Mouse (Mus musculus) Patski (cell line): Measurements from ENCODE around the gene Cpm. TPM values are rescaled to one million over a fixed set of nuclear protein-coding genes. Genes with fewer than 3 reads are reported as not detected.
"Not testable (repeated sequence)": the region's sequence is repeated elsewhere in the genome, so short reads cannot be mapped to it uniquely, and the experiment has no call there.

Source experiments
- ATAC-seq: fragments of 100-300 bp; one replicate; pipeline ENCODE4 v1.8.0; 2021
- CTCF ChIA-PET: fragments of 350-600 bp; sonication (Branson Sonifier 250); formaldehyde crosslinking; loops from one replicate; lab custom pipeline; 2022; ENCODE audit warnings: inconsistent platforms; lab: Charles Lee
- POLR2A ChIA-PET: fragments of 350-600 bp; sonication (Branson Sonifier 250); formaldehyde crosslinking; loops from one replicate; lab custom pipeline; 2022; ENCODE audit warnings: antibody characterized with exemption, inconsistent platforms; lab: Charles Lee
- DNase-seq: peaks from one replicate; pipeline ENCODE4 v3.0.0-alpha.2; 2011; ENCODE audit warnings: low read depth, low spot score
- H3K27me3 ChIP-seq: fragments of 371-371 bp; one replicate; pipeline ENCODE4 v1.5.1; 2021
- CTCF ChIP-seq: fragments of 100-300 bp; IDR thresholded peaks from one replicate; pipeline ENCODE4 v1.5.1; 2021
- in situ Hi-C: fragments of 300-500 bp; cut with MboI; formaldehyde crosslinking; loops from 3 replicates; pipeline ENCODE4 v1.11.1; 2018; ENCODE audit warnings: low pct_unique_long_range_greater_than_20kb, mixed read lengths
- polyA plus RNA-seq: library from polyadenylated mRNA; unstranded; gene quantifications from one replicate; pipeline ENCODE4 v1.2.3, GENCODE M21; 2021

Gene Cpm
- polyA plus RNA-seq, 1 experiment from 2014 or later: 1.4 TPM

DNA sequence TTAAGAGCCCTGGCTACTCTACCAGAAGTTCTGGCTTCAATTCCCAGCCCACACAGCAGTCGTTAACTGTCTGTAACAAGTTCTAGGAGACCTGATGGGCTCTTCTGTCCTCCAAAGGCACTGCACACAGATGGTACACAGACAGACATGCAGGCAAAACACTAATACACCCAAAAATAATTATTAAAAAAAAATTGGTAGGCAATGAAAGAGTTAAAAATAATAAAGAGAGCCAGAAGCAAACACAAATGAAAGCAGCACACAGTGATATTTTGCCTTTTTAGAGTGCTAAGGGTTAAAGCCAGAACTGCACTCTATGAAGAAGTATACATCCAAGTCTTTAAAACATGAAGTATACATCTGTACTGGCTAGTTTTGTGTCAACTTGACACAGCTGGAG, 71.2 kb downstream of the Cpm start:
- TF ChIP-seq CTCF: no peak
- CTCF ChIA-PET: interaction anchor here (0.8 to 2.2 kb wide), 2 partner anchors 8 to 9 kb away, joined by 3 to 6 read pairs; no protein-coding TSS in a partner anchor
- POLR2A ChIA-PET: interaction anchor here (2.6 kb wide), 1 partner anchor 10 kb away, joined by 8 read pairs; the partner anchor contains the start of gene Mdm2
- ATAC-seq (no peak), DNase-seq (no peak)
- in situ Hi-C loops: no loop called here
- no peaks in the 10 kb centered on the region for H3K27me3 ChIP-seq

GRCm38 (mm10) chr10:117701034-117701829, 71.9 kb downstream of the Cpm start:
- in situ Hi-C loops: no loop called here
- ATAC-seq (no peak), DNase-seq (no peak)
- POLR2A ChIA-PET: interaction anchor here (0.8 to 2.6 kb wide), 2 partner anchors 9 to 335 kb away, joined by 5 to 8 read pairs; partner anchors contain the start of gene Mdm2
- TF ChIP-seq CTCF: no peak
- CTCF ChIA-PET: interaction anchor here (0.8 to 1.6 kb wide), 3 partner anchors 9 to 11 kb away, joined by 3 to 6 read pairs (median 5); no protein-coding TSS in a partner anchor
- no peaks in the 10 kb centered on the region for H3K27me3 ChIP-seq

DNA sequence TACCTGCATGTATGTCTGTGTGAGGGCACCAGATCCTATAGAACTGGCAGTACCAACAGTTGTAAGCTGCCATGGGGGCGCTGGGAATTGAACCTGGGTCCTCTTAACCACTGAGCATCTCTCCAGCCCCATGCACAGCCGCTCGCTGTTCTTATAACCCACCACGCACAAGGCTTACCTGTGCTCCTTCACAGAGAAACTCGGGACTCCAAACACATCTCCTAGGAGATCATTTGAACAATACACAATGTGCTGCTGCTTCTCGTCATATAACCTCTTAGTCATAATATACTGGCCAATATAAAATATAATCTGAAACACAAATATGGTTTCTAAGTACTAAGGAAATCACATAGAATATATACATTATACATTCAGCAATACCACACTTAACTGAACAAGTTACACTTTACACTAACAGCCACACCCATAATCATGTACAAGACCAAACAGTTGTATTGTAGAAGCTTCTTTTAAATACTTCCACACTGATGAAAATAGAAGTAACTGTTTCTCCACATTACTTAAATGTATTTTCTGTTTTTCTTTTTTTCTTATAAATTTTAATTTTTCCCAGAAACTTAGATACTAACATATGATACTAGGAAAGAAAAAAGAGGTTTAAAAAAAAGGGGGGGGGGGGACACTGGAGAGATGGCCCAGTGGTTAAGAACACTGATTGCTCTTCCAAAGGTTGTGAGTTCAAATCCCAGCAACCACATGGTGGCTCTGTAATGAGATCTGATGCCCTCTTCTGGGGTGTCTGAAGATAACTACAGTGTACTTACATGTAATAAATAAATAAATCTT, 72.9 kb downstream of the Cpm start:
- no peak for TF ChIP-seq CTCF
- DNase-seq: no peak
- POLR2A ChIA-PET: interaction anchor here (0.6 to 2.6 kb wide), 4 partner anchors 8 to 758 kb away, joined by 3 to 8 read pairs (median 6); partner anchors contain the start of gene Mdm2
- no peak for ATAC-seq
- CTCF ChIA-PET: interaction anchor here (1.1 to 1.6 kb wide), 2 partner anchors 8 to 12 kb away, joined by 5 to 6 read pairs; no protein-coding TSS in a partner anchor
- in situ Hi-C loops: no loop called here
- H3K27me3 ChIP-seq: no peaks in the 10 kb centered on the region

GRCm38 (mm10) chr10:117703506-117703905, 74.2 kb downstream of the Cpm start:
- TF ChIP-seq CTCF: no peak
- in situ Hi-C loops: no loop called here
- ChIA-PET CTCF (no interaction called here), POLR2A (no interaction called here)
- H3K27me3 ChIP-seq: no peaks in the 10 kb centered on the region
- no peak for DNase-seq
- no peak for ATAC-seq

GRCm38 (mm10) chr10:117704314-117704963, 75.1 kb downstream of the Cpm start:
- POLR2A ChIA-PET, in situ Hi-C loops: not testable (repeated sequence)

DNA sequence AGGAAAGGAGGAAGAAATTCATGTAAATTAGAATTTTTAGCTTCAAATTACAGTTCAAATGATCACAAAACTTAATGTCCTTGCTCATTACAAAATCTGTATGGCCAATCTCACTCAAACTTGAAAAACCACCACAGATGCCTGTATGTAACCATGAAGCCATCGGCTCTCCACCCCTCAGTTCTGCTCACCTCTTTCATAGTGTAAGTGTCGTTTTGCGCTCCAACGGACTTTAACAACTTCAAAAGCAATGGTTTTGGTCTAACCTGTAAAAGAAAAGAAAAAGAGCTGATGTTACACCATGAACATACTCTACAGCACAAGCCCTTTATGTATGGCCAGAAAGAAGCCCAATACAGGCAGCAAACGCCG, 75.7 kb downstream of the Cpm start:
- ChIA-PET CTCF (interaction anchor here (1.4 kb wide), 2 partner anchors 10 to 14 kb away, joined by 3 to 6 read pairs; no protein-coding TSS in a partner anchor), POLR2A (no interaction called here)
- TF ChIP-seq CTCF: no peak
- no peaks in the 10 kb centered on the region for H3K27me3 ChIP-seq
- DNase-seq (no peak), ATAC-seq (no peak)
- in situ Hi-C loops: no loop called here

More at GRCm38 (mm10) chr10:117704314-117704963, 75.1 kb downstream of the Cpm start:
- CTCF ChIA-PET: interaction anchor here (1.4 kb wide), 2 partner anchors 10 to 14 kb away, joined by 3 to 6 read pairs; no protein-coding TSS in a partner anchor
- not testable (repeated sequence) for DNase-seq, H3K27me3 ChIP-seq, ATAC-seq

DNA sequence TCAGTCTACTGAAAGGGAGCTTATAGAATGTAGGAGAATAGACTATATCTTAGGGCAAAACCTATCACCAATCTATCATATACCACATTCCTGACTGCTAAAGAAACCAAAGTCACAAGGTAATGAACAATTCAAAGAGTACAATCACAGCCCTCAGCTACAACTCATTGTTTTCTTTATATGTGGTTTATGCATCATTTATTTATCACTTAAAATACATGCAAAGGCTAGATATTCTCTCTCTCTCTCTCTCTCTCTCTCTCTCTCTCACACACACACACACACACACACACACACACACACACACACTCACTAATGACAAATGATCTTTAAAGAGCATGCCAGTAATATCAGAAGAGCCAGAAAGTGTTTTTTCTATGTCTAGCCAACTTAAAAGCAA, 76.5 kb downstream of the Cpm start:
- in situ Hi-C loops: no loop called here
- CTCF ChIA-PET: interaction anchor here (1.4 kb wide), 2 partner anchors 11 to 15 kb away, joined by 3 to 6 read pairs; no protein-coding TSS in a partner anchor

GRCm38 (mm10) chr10:117706440-117706839, 77.1 kb downstream of the Cpm start:
- CTCF ChIA-PET: interaction anchor here (1.2 kb wide), 1 partner anchor 13 kb away, joined by 3 read pairs; no protein-coding TSS in a partner anchor
- in situ Hi-C loops: no loop called here
- no peaks in the 10 kb centered on the region for H3K27me3 ChIP-seq
- no peak for ATAC-seq
- POLR2A ChIA-PET: no interaction called here
- no peak for TF ChIP-seq CTCF
- DNase-seq: no peak

More for the DNA sequence above, 76.5 kb downstream of the Cpm start:
- TF ChIP-seq CTCF: no peak
- POLR2A ChIA-PET: interaction anchor here (0.6 kb wide), 1 partner anchor 1267 kb away, joined by 3 read pairs; no protein-coding TSS in a partner anchor
- DNase-seq: no peak
- no peak for ATAC-seq
- no peaks in the 10 kb centered on the region for H3K27me3 ChIP-seq

GRCm38 (mm10) chr10:117707114-117707838, 78.0 kb downstream of the Cpm start:
- no peak for ATAC-seq
- POLR2A ChIA-PET: no interaction called here
- TF ChIP-seq CTCF: no peak
- CTCF ChIA-PET: interaction anchor here (1.2 kb wide), 1 partner anchor 12 kb away, joined by 3 read pairs; no protein-coding TSS in a partner anchor
- no peaks in the 10 kb centered on the region for H3K27me3 ChIP-seq
- no peak for DNase-seq
- in situ Hi-C loops: no loop called here
